Comparison of ENCODE assay signal across 8 mouse cellular contexts in the genomic region with DNA sequence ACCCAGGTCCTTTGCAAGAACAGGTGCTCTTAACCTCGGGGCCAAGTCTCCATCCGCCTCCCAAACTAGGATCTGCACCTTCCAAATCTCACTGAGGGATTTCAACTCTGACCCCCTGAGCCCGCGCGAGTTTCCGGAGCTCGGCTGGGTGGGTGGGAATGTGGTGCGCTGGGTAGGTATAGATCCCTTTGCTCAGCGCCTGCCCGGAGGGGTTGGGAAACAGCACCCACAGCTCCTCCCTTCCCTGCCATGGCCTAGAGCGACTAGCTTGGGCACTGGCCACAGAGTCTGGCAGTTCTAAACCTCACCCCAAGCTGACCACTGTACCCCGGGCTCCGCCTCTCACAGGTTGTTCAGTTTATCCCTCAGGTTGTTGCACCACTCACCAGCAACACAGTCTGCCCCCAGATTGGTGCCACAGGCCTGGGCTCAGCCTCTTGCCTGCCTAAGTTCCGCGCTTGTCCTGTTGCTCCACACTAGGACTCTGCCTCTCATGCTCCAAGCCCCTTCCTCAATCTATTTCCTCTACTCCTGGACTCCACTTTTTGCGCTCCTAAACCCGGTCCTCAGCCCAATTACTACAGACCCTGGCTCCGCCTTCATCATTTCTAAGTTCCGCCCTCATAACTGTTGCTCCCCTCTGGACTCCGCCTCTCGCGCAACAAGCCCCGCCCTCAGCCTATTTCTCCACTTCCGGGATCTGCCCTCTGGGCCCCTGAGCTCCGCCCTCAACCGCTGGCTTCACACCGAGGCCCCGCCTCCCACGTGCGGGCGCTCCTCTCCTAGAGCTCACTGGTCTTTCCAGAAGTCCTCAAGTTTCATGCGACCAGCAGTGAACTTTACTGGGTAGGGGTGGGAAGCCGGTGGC.
DNase-seq lines count a peak whose midpoint lies in the region; ATAC-seq and TF ChIP-seq lines count a peak whose summit lies in the region.

No protein-coding gene starts in this region.

- no peaks in the 10 kb centered on the region for H3K79me2 ChIP-seq in heart, adult 2 months (replicated peaks; ENCODE audit: control insufficient read depth, insufficient read depth, low read length)

- H3K27ac ChIP-seq in heart, embryonic 11.5 days (ENCODE audit: low read depth, low read length), result no peak overlapping the region
- no peak overlapping the region for H3K27ac ChIP-seq in heart, adult 2 months
- H3K27ac ChIP-seq in liver, embryonic 15.5 days (replicated peaks), result no peak overlapping the region

- no peak overlapping the region for H3K9ac ChIP-seq in heart, embryonic 11.5 days (ENCODE audit: low read depth, low read length)
- H3K9ac ChIP-seq in heart, adult 2 months (ENCODE audit: low read depth, low read length), result no peak overlapping the region
- H3K9ac ChIP-seq in liver, embryonic 15.5 days, result no peak overlapping the region

- H3K4me2 ChIP-seq in heart, embryonic 11.5 days, result peak overlapping the region; percentile 43
- peak overlapping the region; percentile 37 for H3K4me2 ChIP-seq in liver, embryonic 15.5 days

- 20% methylated on average over 33 of the region's 33 CpGs for WGBS in heart, embryonic 11.5 days (ENCODE audit: insufficient replicate concordance)
- WGBS in heart, adult 2 months, result 27% methylated on average over 33 of the region's 33 CpGs
- WGBS in liver, embryonic 15.5 days (ENCODE audit: insufficient replicate concordance), result 26% methylated on average over 33 of the region's 33 CpGs

- no peak for TF ChIP-seq POLR2A in heart, adult 2 months (IDR thresholded peaks at IDR 0.05; ENCODE audit: insufficient read depth, low read depth, low read length)

- intact Hi-C loops in heart, adult 2 months (cut with DNase I), result no loop called here

- ATAC-seq in heart, embryonic 11.5 days (replicated peaks; ENCODE audit: insufficient number of reproducible peaks, low FRiP score, low TSS enrichment), result peak; percentile 77
- ATAC-seq in Patski, result peak; percentile 36
- ATAC-seq in liver, embryonic 15.5 days (ENCODE audit: insufficient read depth), result peak; percentile 73

- no peaks in the 10 kb centered on the region for H3K27me3 ChIP-seq in heart, embryonic 11.5 days (ENCODE audit: control insufficient read depth, insufficient read depth, low read length)
- H3K27me3 ChIP-seq in heart, adult 2 months (ENCODE audit: control insufficient read depth, insufficient read depth, low read length), result no peaks in the 10 kb centered on the region
- H3K27me3 ChIP-seq in Patski, result no peaks in the 10 kb centered on the region
- no peaks in the 10 kb centered on the region for H3K27me3 ChIP-seq in liver, embryonic 15.5 days

- in situ Hi-C loops in Patski (cut with MboI; ENCODE audit: low pct_unique_long_range_greater_than_20kb), result no loop called here

- no peaks in the 10 kb centered on the region for H3K36me3 ChIP-seq in heart, embryonic 11.5 days (ENCODE audit: control insufficient read depth, insufficient read depth, low read length)
- H3K36me3 ChIP-seq in heart, adult 2 months (ENCODE audit: control insufficient read depth, insufficient read depth, low read length), result no peaks in the 10 kb centered on the region
- no peaks in the 10 kb centered on the region for H3K36me3 ChIP-seq in liver, embryonic 15.5 days (replicated peaks)

- H3K9me3 ChIP-seq in heart, embryonic 11.5 days (replicated peaks; ENCODE audit: control insufficient read depth, low read length), result peaks cover 11% of the 10 kb centered on the region
- H3K9me3 ChIP-seq in liver, embryonic 15.5 days (replicated peaks), result no peaks in the 10 kb centered on the region

- peak overlapping the region; percentile 16; the same call in 1 of the 2 replicates for H3K4me3 ChIP-seq in heart, embryonic 11.5 days (ENCODE audit: low read depth, low read length)
- no peak overlapping the region for H3K4me3 ChIP-seq in heart, adult 2 months
- H3K4me3 ChIP-seq in liver, embryonic 15.5 days (replicated peaks), result no peak overlapping the region

- TF ChIP-seq EP300 in heart, adult 2 months (IDR thresholded peaks at IDR 0.05; ENCODE audit: insufficient read depth, low read depth, low read length), result no peak

- no peak for TF ChIP-seq CTCF in heart, adult 2 months (IDR thresholded peaks at IDR 0.05)
- TF ChIP-seq CTCF in Patski (IDR thresholded peaks at IDR 0.05), result no peak

- CTCF ChIA-PET in Patski (lab: Charles Lee), result no interaction called here

- POLR2A ChIA-PET in Patski (lab: Charles Lee), result no interaction called here

- no peak for DNase-seq in heart, adult 2 months
- DNase-seq in Patski (ENCODE audit: low read depth, low spot score), result no peak
- DNase-seq in heart, postnatal 4 days, result peak; percentile 30
- DNase-seq in yolk sac, embryonic 10.5 days (ENCODE audit: low spot score), result peak; percentile 55
- no peak for DNase-seq in left cerebral cortex, adult 9 months (ENCODE audit: low spot score in 2 of 2)
- DNase-seq in thymus, postnatal 10 days (ENCODE audit: low spot score in 2 of 2), result no peak

- no peaks in the 10 kb centered on the region for H3K4me1 ChIP-seq in heart, embryonic 11.5 days (ENCODE audit: control insufficient read depth, insufficient read depth, low read length)
- H3K4me1 ChIP-seq in heart, adult 2 months (ENCODE audit: control insufficient read depth, insufficient read depth, low read length), result no peaks in the 10 kb centered on the region
- H3K4me1 ChIP-seq in liver, embryonic 15.5 days (replicated peaks), result no peaks in the 10 kb centered on the region

Comparison
In these comparisons a context has a peak if more than half of its experiments do, and no peak if none do; other contexts are left out.
1. DNase-seq: peak in heart, postnatal 4 days (single experiment) and yolk sac, embryonic 10.5 days (single experiment); none in heart, adult 2 months (0 of 2), Patski (single experiment), left cerebral cortex, adult 9 months (0 of 2) and thymus, postnatal 10 days (0 of 2).
2. Peak in every context shown above with its lines, with median percentiles within 50 percentile points of each other: ATAC-seq.